In genomic region chr3:26454921-26455320, GRCm38 (mm10) we compare ENCODE assay signal across 15 mouse cellular contexts.
"Had no signal": no experiment of that assay in that cellular context is flagged by ENCODE, and none has a peak within 500 bp of the region (broad histone marks: within the 10 kb centered on the region; RNA-seq: fewer than 3 reads in every experiment).

No protein-coding gene starts in this region.

- H3K27ac ChIP-seq: midbrain, embryonic 10.5 days; midbrain, embryonic 12.5 days; neural tube, embryonic 13.5 days; neural tube, embryonic 15.5 days had no signal

- ATAC-seq: midbrain, embryonic 16.5 days had no signal

- H3K9ac ChIP-seq: lung, embryonic 14.5 days; midbrain, embryonic 12.5 days; neural tube, embryonic 13.5 days; neural tube, embryonic 15.5 days had no signal

- H3K4me1 ChIP-seq: midbrain, embryonic 12.5 days; neural tube, embryonic 13.5 days; neural tube, embryonic 15.5 days had no signal

- H3K4me2 ChIP-seq: lung, embryonic 14.5 days; midbrain, embryonic 12.5 days; neural tube, embryonic 13.5 days; neural tube, embryonic 15.5 days had no signal

- H3K36me3 ChIP-seq: midbrain, embryonic 10.5 days; midbrain, embryonic 12.5 days; neural tube, embryonic 13.5 days; neural tube, embryonic 15.5 days had no signal

- H3K27me3 ChIP-seq: midbrain, embryonic 12.5 days; neural tube, embryonic 13.5 days; neural tube, embryonic 15.5 days had no signal

- DNase-seq: lung, adult 18-20 months; lung, embryonic 14.5 days; lung, postnatal 10 days; lung, postnatal 4 days; midbrain, embryonic 14.5 days; right cerebral cortex, adult 18-20 months; thymus, adult 18-20 months; thymus, postnatal 14 days; thymus, postnatal 4 days had no signal

- H3K9me3 ChIP-seq: midbrain, embryonic 10.5 days; midbrain, embryonic 12.5 days; neural tube, embryonic 13.5 days; neural tube, embryonic 15.5 days had no signal

- H3K4me3 ChIP-seq: midbrain, embryonic 10.5 days; midbrain, embryonic 12.5 days; myocyte; neural tube, embryonic 13.5 days; neural tube, embryonic 15.5 days had no signal
